Mouse (Mus musculus) heart, adult 2 months (tissue): ENCODE results near the gene Cfap99. TPM values are rescaled to one million over a fixed set of nuclear protein-coding genes. Genes with fewer than 3 reads are reported as not detected.

Experiments used
- DNase-seq, 2 experiments: peaks; one replicate each; pipeline ENCODE4 v3.0.0; 2021
- H3K27ac ChIP-seq: fragments of 200-600 bp; 2 replicates; pipeline ENCODE4 v1.8.1; 2022
- H3K27me3 ChIP-seq: fragments of 200-500 bp; 2 replicates; pipeline ENCODE4 v1.6.1; 2012; ENCODE audit warnings: mild to moderate bottlenecking, low read length, inconsistent platforms, mixed read lengths; ENCODE audit not compliant: control insufficient read depth, insufficient read depth
- H3K36me3 ChIP-seq: fragments of 200-500 bp; 2 replicates; pipeline ENCODE4 v1.6.1; 2012; ENCODE audit warnings: low read length, inconsistent platforms; ENCODE audit not compliant: control insufficient read depth, insufficient read depth
- H3K4me1 ChIP-seq: fragments of 200-500 bp; 2 replicates; pipeline ENCODE4 v1.6.1; 2011; ENCODE audit warnings: low read length; ENCODE audit not compliant: control insufficient read depth, insufficient read depth
- H3K4me3 ChIP-seq: fragments of 200-600 bp; 2 replicates; pipeline ENCODE4 v1.8.1; 2022
- H3K79me2 ChIP-seq: fragments of 200-500 bp; replicated peaks from 2 replicates; pipeline ENCODE4 v1.6.1; 2012; ENCODE audit warnings: mild to moderate bottlenecking, inconsistent platforms, low read length, moderate library complexity, mixed read lengths; ENCODE audit not compliant: control insufficient read depth, insufficient read depth
- H3K9ac ChIP-seq: fragments of 200-500 bp; 2 replicates; pipeline ENCODE4 v1.6.1; 2012; ENCODE audit warnings: low read depth, mild to moderate bottlenecking, control low read depth, inconsistent platforms, low read length, mixed read lengths
- CTCF ChIP-seq: fragments of 200-600 bp; IDR thresholded peaks from 2 replicates; pipeline ENCODE4 v1.8.1; 2022; ENCODE audit warnings: antibody characterized with exemption, mild to moderate bottlenecking, moderate library complexity
- EP300 ChIP-seq: fragments of 200-500 bp; IDR thresholded peaks from 2 replicates; pipeline ENCODE4 v1.6.1; 2011; ENCODE audit warnings: low read depth, low read length, control low read depth; ENCODE audit not compliant: insufficient read depth
- POLR2A ChIP-seq: fragments of 200-500 bp; IDR thresholded peaks from 2 replicates; pipeline ENCODE4 v1.6.1; 2011; ENCODE audit warnings: mild to moderate bottlenecking, low read depth, low read length, control low read depth; ENCODE audit not compliant: insufficient read depth
- WGBS: fragments of 180-500 bp; shearing (Covaris S2); methylation state at CpG from one replicate; pipeline ENCODE4 v1.1.7; 2018; 5-methylcytosine and 5-hydroxymethylcytosine counted together
- intact Hi-C: fragments of 180-260 bp; cut with DNase I; formaldehyde crosslinking; loops from one replicate; pipeline ENCODE4 v1.15.1; 2025
- long read RNA-seq: library from polyadenylated mRNA; stranded (forward); transcript quantifications from one replicate; pipeline ENCODE4 v2.0.0, GENCODE M21; 2021
- polyA plus RNA-seq: library from polyadenylated mRNA; depleted of rRNA; stranded (reverse); fragments of >200 nt; gene quantifications from 2 replicates; pipeline ENCODE4 v1.2.3, GENCODE M21; 2012; rRNA removed
- total RNA-seq, 2 experiments: library from RNA; stranded (reverse); gene quantifications; 2 replicates each; pipeline ENCODE4 v1.2.3; 2021

Gene Cfap99
- total RNA-seq (not detected), polyA plus RNA-seq (not detected in 2 replicates)
- long read RNA-seq: 0 reads

- peak within 1 kb of the TSS; percentile 33 for H3K9ac ChIP-seq
- TF ChIP-seq CTCF: no peak
- no peak for TF ChIP-seq POLR2A
- TF ChIP-seq EP300: no peak
- peak; percentile 76 to 78 for DNase-seq
- no peak within 1 kb of the TSS for H3K27ac ChIP-seq
- WGBS: under 1% methylated on average over 76 of the region's 83 CpGs
- peak within 1 kb of the TSS; percentile 49 for H3K4me3 ChIP-seq
- no peaks in the 10 kb centered on the region for H3K36me3 ChIP-seq
- H3K4me1 ChIP-seq: peaks cover 3% of the 10 kb centered on the region; the same call in 1 of the 2 replicates
- intact Hi-C loops: no loop called here
- peaks cover 15% of the 10 kb centered on the region for H3K27me3 ChIP-seq
- no peaks in the 10 kb centered on the region for H3K79me2 ChIP-seq
These were observed at the start of gene Cfap99, which contains the start of gene Zfyve28 for GRCm38 (mm10) chr5:34288154-34288716. Gene Cfap99, plus strand, starts transcription at chr5:34288600. Gene Zfyve28, minus strand, starts transcription at chr5:34288449.

GRCm38 (mm10) chr5:34242224-34242963 is 46.0 kb upstream of the Cfap99 start:
- 2% methylated on average over 15 of the region's 15 CpGs for WGBS
- 0 out of 2 replicates have a peak overlapping the region, but pooled peaks have one; percentile 4 for H3K9ac ChIP-seq
- H3K79me2 ChIP-seq: no peaks in the 10 kb centered on the region
- H3K27ac ChIP-seq: peak overlapping the region; percentile 80
- TF ChIP-seq EP300 (0 out of 2 replicates have a peak, but pooled peaks have one; percentile 35), CTCF (no peak), POLR2A (0 out of 2 replicates have a peak, but pooled peaks have one; percentile 36)
- H3K27me3 ChIP-seq: no peaks in the 10 kb centered on the region
- DNase-seq: peak; percentile 55 to 72
- H3K36me3 ChIP-seq: no peaks in the 10 kb centered on the region
- H3K4me1 ChIP-seq: peaks cover 6% of the 10 kb centered on the region
- peak overlapping the region; percentile 5; the same call in 1 of the 2 replicates for H3K4me3 ChIP-seq
- intact Hi-C loops: no loop called here

- Histone ChIP-seq H3K9ac (no peak overlapping the region), H3K27me3 (no peaks in the 10 kb centered on the region), H3K4me1 (peaks cover 6% of the 10 kb centered on the region), H3K27ac (peak overlapping the region; percentile 80), H3K4me3 (no peak overlapping the region), H3K79me2 (no peaks in the 10 kb centered on the region), H3K36me3 (no peaks in the 10 kb centered on the region)
- DNase-seq: no peak
- intact Hi-C loops: no loop called here
- TF ChIP-seq POLR2A: no peak
- TF ChIP-seq CTCF: no peak
- no peak for TF ChIP-seq EP300
- 89% methylated on average over 5 of the region's 5 CpGs for WGBS
These were observed 45.3 kb upstream of the Cfap99 start for GRCm38 (mm10) chr5:34243062-34243461.

GRCm38 (mm10) chr5:34246443-34246842 is 42.0 kb upstream of the Cfap99 start:
- H3K4me3 ChIP-seq: no peak overlapping the region
- no peak for DNase-seq
- H3K36me3 ChIP-seq: no peaks in the 10 kb centered on the region
- WGBS: 97% methylated on average over 3 of the region's 3 CpGs
- H3K9ac ChIP-seq: no peak overlapping the region
- no peak overlapping the region for H3K27ac ChIP-seq
- H3K79me2 ChIP-seq: no peaks in the 10 kb centered on the region
- H3K4me1 ChIP-seq: peaks cover 6% of the 10 kb centered on the region
- H3K27me3 ChIP-seq: no peaks in the 10 kb centered on the region
- intact Hi-C loops: no loop called here
- TF ChIP-seq POLR2A (no peak), EP300 (no peak), CTCF (no peak)

GRCm38 (mm10) chr5:34249132-34249531 is 39.3 kb upstream of the Cfap99 start:
- TF ChIP-seq POLR2A: no peak
- H3K27ac ChIP-seq: no peak overlapping the region
- DNase-seq: no peak
- H3K9ac ChIP-seq: no peak overlapping the region
- WGBS: 71% methylated on average over 4 of the region's 4 CpGs
- H3K4me3 ChIP-seq: no peak overlapping the region
- H3K36me3 ChIP-seq: no peaks in the 10 kb centered on the region
- H3K27me3 ChIP-seq: no peaks in the 10 kb centered on the region
- H3K79me2 ChIP-seq: no peaks in the 10 kb centered on the region
- H3K4me1 ChIP-seq: no peaks in the 10 kb centered on the region
- intact Hi-C loops: no loop called here

GRCm38 (mm10) chr5:34250090-34250489 is 38.3 kb upstream of the Cfap99 start:
- Histone ChIP-seq H3K27me3 (no peaks in the 10 kb centered on the region), H3K4me3 (no peak overlapping the region), H3K27ac (no peak overlapping the region), H3K4me1 (peaks cover 2% of the 10 kb centered on the region; the same call in 1 of the 2 replicates), H3K36me3 (no peaks in the 10 kb centered on the region), H3K9ac (no peak overlapping the region), H3K79me2 (no peaks in the 10 kb centered on the region)
- no peak for DNase-seq
- TF ChIP-seq POLR2A: no peak
- TF ChIP-seq EP300: no peak
- no peak for TF ChIP-seq CTCF
- intact Hi-C loops: no loop called here
- WGBS: 60% methylated on average over 3 of the region's 3 CpGs
